Mouse (Mus musculus) spleen, adult 2 months (tissue): ENCODE measurements at regions not wholly inside any gene's neighbourhood (a gene's known extent, or its start where the extent isn't known, plus 50 kb on each side); places are given as distances from the start of the nearest gene placed in this dataset.

Experiments used
- DNase-seq, 2 experiments: peaks; one replicate each; pipeline versions ENCODE4 v3.0.0 to v3.0.0-alpha.2; 2012 to 2021; ENCODE audit warnings: low spot score in 2 of 2, low read depth in 1 of 2
- H3K27ac ChIP-seq: fragments of 200-500 bp; 2 replicates; pipeline ENCODE4 v1.5.1; 2012; ENCODE audit warnings: low read length, inconsistent platforms; ENCODE audit not compliant: insufficient read depth
- H3K27me3 ChIP-seq: fragments of 200-500 bp; 2 replicates; pipeline ENCODE4 v1.6.1; 2012; ENCODE audit warnings: mild to moderate bottlenecking, moderate library complexity, low read length, inconsistent platforms; ENCODE audit not compliant: control insufficient read depth, insufficient read depth
- H3K36me3 ChIP-seq: fragments of 200-500 bp; 2 replicates; pipeline ENCODE4 v1.6.1; 2012; ENCODE audit warnings: mild to moderate bottlenecking, low read length, inconsistent platforms; ENCODE audit not compliant: control insufficient read depth, insufficient read depth
- H3K4me1 ChIP-seq: fragments of 200-500 bp; 2 replicates; pipeline ENCODE4 v1.6.1; 2011; ENCODE audit warnings: inconsistent platforms; ENCODE audit not compliant: control insufficient read depth, insufficient read depth, insufficient read length
- H3K4me3 ChIP-seq: fragments of 200-500 bp; 2 replicates; pipeline ENCODE4 v1.5.1; 2011; ENCODE audit warnings: mild to moderate bottlenecking, inconsistent platforms; ENCODE audit not compliant: insufficient read depth, insufficient read length; ENCODE audit errors: extremely low read depth
- CTCF ChIP-seq: fragments of 200-500 bp; IDR thresholded peaks from 2 replicates; pipeline ENCODE4 v1.5.1; 2011; ENCODE audit warnings: mild to moderate bottlenecking, inconsistent platforms; ENCODE audit not compliant: insufficient read depth, insufficient read length, insufficient replicate concordance; ENCODE audit errors: extremely low read depth
- POLR2A ChIP-seq: fragments of 200-500 bp; IDR thresholded peaks from 2 replicates; pipeline ENCODE4 v1.6.1; 2011; ENCODE audit warnings: low read depth, low read length, inconsistent platforms
- WGBS: fragments of 180-500 bp; shearing (Covaris S2); methylation state at CpG from one replicate; pipeline ENCODE4 v1.1.7; 2018; 5-methylcytosine and 5-hydroxymethylcytosine counted together

DNA sequence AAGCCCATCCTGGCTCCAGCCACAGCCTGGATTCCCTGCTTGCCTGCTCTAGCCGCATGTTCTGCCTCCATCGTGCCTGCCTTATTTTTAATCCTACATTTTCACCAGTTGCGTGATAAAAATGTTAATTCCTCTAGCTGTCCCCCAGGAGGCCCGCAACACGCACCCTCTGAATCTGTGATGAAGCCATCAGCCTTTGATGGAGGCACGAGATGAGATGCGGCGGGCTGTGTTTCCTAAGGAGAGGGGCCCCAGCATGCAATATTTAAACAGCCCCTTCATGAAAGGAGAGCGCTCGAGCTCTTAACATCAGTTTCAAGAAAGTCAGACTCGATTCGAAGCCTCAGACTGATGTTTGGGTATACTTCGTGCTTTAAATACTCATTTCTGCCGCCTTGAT is 76.3 kb downstream of the Nptx2 start:
- no peak for DNase-seq
- 95% methylated on average over 14 of the region's 14 CpGs for WGBS

DNA sequence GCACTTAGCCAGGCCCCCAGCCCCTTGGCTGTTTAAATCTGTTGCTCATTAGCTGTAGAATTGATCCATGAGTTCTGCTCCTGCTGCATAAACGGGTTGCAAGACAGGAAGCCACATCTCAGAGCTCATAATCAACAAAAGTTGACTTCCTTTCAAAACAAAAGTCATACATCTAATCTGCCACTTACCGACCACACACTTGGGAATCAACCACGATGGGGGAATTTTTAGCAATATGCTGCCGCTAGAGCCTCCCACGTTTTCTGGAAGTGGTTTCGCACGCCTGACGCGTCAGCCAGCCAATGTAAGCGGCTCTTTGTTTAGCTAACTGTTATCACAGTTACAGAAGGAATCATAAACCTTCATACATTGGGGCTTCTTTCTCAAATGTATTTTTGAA is 77.7 kb downstream of the Nptx2 start:
- H3K4me3 ChIP-seq: no peak overlapping the region
- no peaks in the 10 kb centered on the region for H3K27me3 ChIP-seq
- H3K4me1 ChIP-seq: no peaks in the 10 kb centered on the region
- no peaks in the 10 kb centered on the region for H3K36me3 ChIP-seq
- TF ChIP-seq POLR2A (no peak), CTCF (no peak)
- H3K27ac ChIP-seq: no peak overlapping the region
- WGBS: 9% methylated on average over 10 of the region's 10 CpGs
- no peak for DNase-seq

More for the DNA sequence above, 76.3 kb downstream of the Nptx2 start:
- H3K36me3 ChIP-seq: no peaks in the 10 kb centered on the region
- TF ChIP-seq CTCF (no peak), POLR2A (no peak)
- no peak overlapping the region for H3K27ac ChIP-seq
- no peaks in the 10 kb centered on the region for H3K27me3 ChIP-seq
- no peak overlapping the region for H3K4me3 ChIP-seq
- H3K4me1 ChIP-seq: no peaks in the 10 kb centered on the region

DNA sequence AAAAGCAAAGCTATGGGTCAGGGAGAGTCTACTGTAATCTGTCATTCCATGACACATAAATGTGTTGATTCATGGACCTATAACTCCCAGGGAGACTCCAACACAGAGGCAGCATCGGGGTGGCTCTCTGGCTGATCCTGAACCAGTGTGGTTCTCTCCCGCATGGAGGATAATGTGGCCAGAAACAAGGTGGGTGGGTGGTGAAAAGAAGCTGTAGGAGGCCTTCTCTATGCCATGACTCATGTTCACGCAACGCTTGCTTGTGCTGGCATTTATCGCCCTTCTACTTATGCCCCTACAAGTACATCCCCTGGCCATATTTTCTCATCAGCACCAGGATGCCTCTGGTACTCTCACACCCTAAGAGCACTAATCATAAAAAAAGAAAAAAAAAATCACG is 86.6 kb downstream of the Nptx2 start:
- TF ChIP-seq POLR2A (no peak), CTCF (no peak)
- Histone ChIP-seq H3K4me3 (no peak overlapping the region), H3K27me3 (no peaks in the 10 kb centered on the region), H3K4me1 (no peaks in the 10 kb centered on the region), H3K36me3 (no peaks in the 10 kb centered on the region), H3K27ac (no peak overlapping the region)
- DNase-seq: no peak
- 87% methylated on average over 6 of the region's 6 CpGs for WGBS

GRCm38 (mm10) chr5:144638631-144639030 is 92.9 kb downstream of the Nptx2 start:
- no peak overlapping the region for H3K27ac ChIP-seq
- DNase-seq: no peak
- TF ChIP-seq CTCF (peak; percentile 10; the same call in 1 of the 2 replicates), POLR2A (no peak)
- H3K36me3 ChIP-seq: no peaks in the 10 kb centered on the region
- H3K27me3 ChIP-seq: no peaks in the 10 kb centered on the region
- WGBS: 71% methylated on average over 3 of the region's 3 CpGs
- H3K4me3 ChIP-seq: no peak overlapping the region
- no peaks in the 10 kb centered on the region for H3K4me1 ChIP-seq

DNA sequence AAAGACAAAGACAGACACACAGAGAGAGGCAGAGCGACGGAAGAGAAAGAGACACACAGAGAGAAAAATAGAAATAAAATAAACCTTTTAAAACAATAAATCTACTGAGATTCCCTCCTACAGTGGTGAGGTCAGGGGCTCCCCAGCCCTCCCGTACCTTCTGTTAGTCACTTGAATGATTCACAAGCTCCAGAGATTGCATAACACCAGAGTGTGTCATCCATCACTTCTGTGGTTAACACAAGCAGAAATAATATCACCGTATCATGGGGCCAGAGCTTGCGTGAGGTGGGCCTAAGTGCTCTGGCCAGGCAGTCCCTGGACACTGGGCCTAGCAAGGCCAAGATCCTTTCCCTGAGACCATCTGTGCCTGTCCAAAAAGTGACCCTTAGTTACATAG is 93.9 kb downstream of the Nptx2 start:
- H3K27ac ChIP-seq: no peak overlapping the region
- no peak for DNase-seq
- H3K36me3 ChIP-seq: no peaks in the 10 kb centered on the region
- H3K4me1 ChIP-seq: no peaks in the 10 kb centered on the region
- no peaks in the 10 kb centered on the region for H3K27me3 ChIP-seq
- TF ChIP-seq POLR2A: no peak
- no peak for TF ChIP-seq CTCF
- 86% methylated on average over 5 of the region's 5 CpGs for WGBS
- H3K4me3 ChIP-seq: no peak overlapping the region

- Histone ChIP-seq H3K36me3 (no peaks in the 10 kb centered on the region), H3K4me1 (no peaks in the 10 kb centered on the region), H3K27ac (no peak overlapping the region), H3K4me3 (no peak overlapping the region), H3K27me3 (no peaks in the 10 kb centered on the region)
- no peak for TF ChIP-seq CTCF
- TF ChIP-seq POLR2A: no peak
- WGBS: 84% methylated on average over 8 of the region's 8 CpGs
- no peak for DNase-seq
These were observed 97.1 kb downstream of the Nptx2 start for GRCm38 (mm10) chr5:144642766-144643165.

DNA sequence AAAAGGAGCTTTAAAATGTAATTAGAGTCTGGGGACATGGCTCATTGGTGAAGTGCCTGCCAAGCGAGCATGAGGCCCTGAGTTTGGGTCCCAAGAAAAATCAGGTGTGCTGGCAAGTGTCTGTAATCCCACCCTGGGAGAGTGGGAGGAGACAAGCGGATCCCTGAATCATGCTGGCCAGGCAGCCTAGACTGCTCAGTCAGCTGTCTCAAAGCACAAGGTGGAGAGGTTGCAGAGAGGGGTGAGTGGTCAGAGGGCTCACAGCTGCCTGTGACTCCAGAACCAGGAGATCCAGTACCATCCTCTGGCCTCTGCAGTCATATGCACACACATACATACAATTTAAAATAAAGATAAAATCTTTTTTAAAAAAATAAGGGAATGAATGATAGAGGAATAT is 97.7 kb downstream of the Nptx2 start:
- Histone ChIP-seq H3K36me3 (no peaks in the 10 kb centered on the region), H3K27me3 (no peaks in the 10 kb centered on the region), H3K27ac (no peak overlapping the region), H3K4me3 (no peak overlapping the region), H3K4me1 (no peaks in the 10 kb centered on the region)
- WGBS: 65% methylated on average over 2 of the region's 2 CpGs
- no peak for TF ChIP-seq POLR2A
- TF ChIP-seq CTCF: no peak
- DNase-seq: no peak

- TF ChIP-seq CTCF (no peak), POLR2A (no peak)
- WGBS: 59% methylated on average over 3 of the region's 3 CpGs
- Histone ChIP-seq H3K4me1 (no peaks in the 10 kb centered on the region), H3K27ac (no peak overlapping the region), H3K27me3 (no peaks in the 10 kb centered on the region), H3K36me3 (no peaks in the 10 kb centered on the region), H3K4me3 (no peak overlapping the region)
- DNase-seq: no peak
These were observed 99.7 kb downstream of the Nptx2 start for GRCm38 (mm10) chr5:144645367-144645766.
